ENCODE assay signal across 17 mouse cellular contexts in genomic region chr5:4666381-4666780, GRCm38 (mm10).
DNase-seq lines count a peak whose midpoint lies in the region; ATAC-seq lines count a peak whose summit lies in the region.
"Had no signal": no experiment of that assay in that cellular context is flagged by ENCODE, and none has a peak within 500 bp of the region (broad histone marks: within the 10 kb centered on the region; RNA-seq: fewer than 3 reads in every experiment).

No protein-coding gene starts in this region.

- no peak overlapping the region for H3K4me2 ChIP-seq in neural tube, embryonic 11.5 days (ENCODE audit: low read depth)
- no peak overlapping the region; the same call in 1 of the 2 replicates for H3K4me2 ChIP-seq in midbrain, embryonic 12.5 days (replicated peaks)
- peak overlapping the region; percentile 22; the same call in 1 of the 2 replicates for H3K4me2 ChIP-seq in neural tube, embryonic 13.5 days
- H3K4me2 ChIP-seq: embryonic facial prominence, embryonic 12.5 days; forebrain, embryonic 15.5 days had no signal

- no peak overlapping the region for H3K4me3 ChIP-seq in neural tube, embryonic 11.5 days (ENCODE audit: low read depth, low read length)
- no peak overlapping the region for H3K4me3 ChIP-seq in midbrain, embryonic 12.5 days
- no peak overlapping the region for H3K4me3 ChIP-seq in neural tube, embryonic 13.5 days
- H3K4me3 ChIP-seq: embryonic facial prominence, embryonic 12.5 days; erythroblast, embryonic 14.5 days; forebrain, embryonic 15.5 days; heart, embryonic 10.5 days had no signal

- H3K27me3 ChIP-seq in neural tube, embryonic 11.5 days (ENCODE audit: control insufficient read depth, insufficient read depth, low read length), result no peaks in the 10 kb centered on the region
- no peaks in the 10 kb centered on the region; the same call in 1 of the 2 replicates for H3K27me3 ChIP-seq in midbrain, embryonic 12.5 days
- no peaks in the 10 kb centered on the region for H3K27me3 ChIP-seq in neural tube, embryonic 13.5 days
- H3K27me3 ChIP-seq: embryonic facial prominence, embryonic 12.5 days; forebrain, embryonic 15.5 days had no signal

- H3K9ac ChIP-seq in neural tube, embryonic 11.5 days (ENCODE audit: low read length), result no peak overlapping the region
- H3K9ac ChIP-seq in midbrain, embryonic 12.5 days (replicated peaks), result no peak overlapping the region
- H3K9ac ChIP-seq in neural tube, embryonic 13.5 days, result no peak overlapping the region
- H3K9ac ChIP-seq: embryonic facial prominence, embryonic 12.5 days; forebrain, embryonic 15.5 days had no signal

- no peak for DNase-seq in neural tube, embryonic 11.5 days (ENCODE audit: low spot score)
- no peak for DNase-seq in neural tube, embryonic 10.5 days (ENCODE audit: extremely low spot score, low spot score)
- no peak for DNase-seq in urinary bladder, postnatal 10 days (ENCODE audit: low spot score)
- DNase-seq in spleen, postnatal 4 days (ENCODE audit: low spot score in 2 of 2), result no peak
- DNase-seq in embryo, embryonic 10.5 days (ENCODE audit: low spot score), result no peak
- DNase-seq: cerebellum, adult 9-10 months; kidney, adult 18-20 months; kidney, postnatal 10 days; liver; right cerebral cortex, adult 18-20 months had no signal

- no peak overlapping the region for H3K27ac ChIP-seq in neural tube, embryonic 11.5 days (ENCODE audit: low read depth, low read length)
- peak overlapping the region; percentile 66 for H3K27ac ChIP-seq in midbrain, embryonic 12.5 days (replicated peaks)
- 0 out of 2 replicates have a peak overlapping the region, but pooled peaks have one; percentile 5 for H3K27ac ChIP-seq in neural tube, embryonic 13.5 days (replicated peaks)
- H3K27ac ChIP-seq: embryonic facial prominence, embryonic 12.5 days; forebrain, embryonic 15.5 days; heart, embryonic 10.5 days had no signal

- ATAC-seq in neural tube, embryonic 11.5 days (ENCODE audit: insufficient read depth, low FRiP score, low TSS enrichment), result peak; percentile 31; the same call in 1 of the 2 replicates
- ATAC-seq in midbrain, embryonic 12.5 days (ENCODE audit: low FRiP score, low read depth), result peak; percentile 68
- peak; percentile 47 for ATAC-seq in neural tube, embryonic 13.5 days (ENCODE audit: low read depth)
- ATAC-seq: forebrain, embryonic 15.5 days; lung, postnatal 0 days had no signal

- H3K4me1 ChIP-seq in neural tube, embryonic 11.5 days (ENCODE audit: control insufficient read depth, insufficient read depth, low read length), result no peaks in the 10 kb centered on the region; the same call in 1 of the 2 replicates
- H3K4me1 ChIP-seq in midbrain, embryonic 12.5 days, result peaks cover 10% of the 10 kb centered on the region
- H3K4me1 ChIP-seq in neural tube, embryonic 13.5 days (replicated peaks), result peaks cover 26% of the 10 kb centered on the region

- H3K36me3 ChIP-seq in neural tube, embryonic 11.5 days (ENCODE audit: control insufficient read depth, insufficient read depth, low read length), result no peaks in the 10 kb centered on the region
- no peaks in the 10 kb centered on the region for H3K36me3 ChIP-seq in midbrain, embryonic 12.5 days
- H3K36me3 ChIP-seq in neural tube, embryonic 13.5 days, result no peaks in the 10 kb centered on the region
- H3K36me3 ChIP-seq: embryonic facial prominence, embryonic 12.5 days; forebrain, embryonic 15.5 days; heart, embryonic 10.5 days had no signal

- WGBS in neural tube, embryonic 11.5 days, result 78% methylated on average over 12 of the region's 12 CpGs
- 74% methylated on average over 12 of the region's 12 CpGs for WGBS in midbrain, embryonic 12.5 days
- WGBS in neural tube, embryonic 13.5 days, result 48% methylated on average over 12 of the region's 12 CpGs

- H3K9me3 ChIP-seq in neural tube, embryonic 11.5 days (ENCODE audit: control insufficient read depth, low read length), result no peaks in the 10 kb centered on the region
- H3K9me3 ChIP-seq in midbrain, embryonic 12.5 days, result no peaks in the 10 kb centered on the region
- no peaks in the 10 kb centered on the region for H3K9me3 ChIP-seq in neural tube, embryonic 13.5 days
- H3K9me3 ChIP-seq: embryonic facial prominence, embryonic 12.5 days; forebrain, embryonic 15.5 days; heart, embryonic 10.5 days had no signal
